Mouse (Mus musculus): ENCODE measurements at regions not wholly inside any gene's neighbourhood (a gene's known extent, or its start where the extent isn't known, plus 50 kb on each side); places are given as distances from the start of the nearest gene placed in this dataset.

DNA sequence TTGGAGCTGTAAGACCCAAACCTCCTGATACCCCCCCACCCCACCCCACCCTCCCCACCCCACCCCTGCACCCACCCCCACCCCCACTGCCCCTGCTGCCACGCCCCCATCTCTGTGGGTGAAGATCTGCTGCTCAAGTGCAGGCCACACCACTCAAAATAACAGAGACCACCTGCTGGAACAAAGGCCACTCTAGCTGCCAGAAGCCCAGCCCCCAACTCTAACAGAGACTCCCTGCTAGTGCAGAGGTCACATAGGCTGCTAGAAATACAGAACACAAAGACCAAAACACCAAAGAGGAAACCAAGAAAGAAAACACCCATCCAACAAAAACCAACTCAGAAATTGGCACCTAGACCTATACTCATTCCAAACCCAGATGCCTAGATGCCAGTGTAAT, 58.9 kb downstream of the Olfr267 start:
- no peak for DNase-seq (ENCODE audit: low read depth, low spot score)
- H3K4me3 ChIP-seq (ENCODE audit: insufficient read depth in 1 of 2, low read depth in 1 of 2, low read length in 2 of 2, poor library complexity in 1 of 2, severe bottlenecking in 1 of 2), result no peak overlapping the region
- TF ChIP-seq CHD2 (IDR thresholded peaks at IDR 0.05; ENCODE audit: low read depth, low read length) (no peak), HCFC1 (IDR thresholded peaks at IDR 0.05; ENCODE audit: borderline replicate concordance, insufficient read depth, low read length) (no peak), MAFK (IDR thresholded peaks at IDR 0.05; ENCODE audit: insufficient read depth, low read depth, low read length) (no peak), ZNF384 (IDR thresholded peaks at IDR 0.05; ENCODE audit: low read depth, low read length) (no peak), ZC3H11A (IDR thresholded peaks at IDR 0.05; ENCODE audit: borderline replicate concordance, low read depth, low read length) (no peak)
- no peak overlapping the region for H3K27ac ChIP-seq (ENCODE audit: insufficient read depth, low read depth, low read length, poor library complexity, severe bottlenecking)
- H3K36me3 ChIP-seq (ENCODE audit: control insufficient read depth, insufficient read depth, low read length, poor library complexity, severe bottlenecking), result no peaks in the 10 kb centered on the region
- 0 out of 2 replicates have a peak, but pooled peaks cover 1% of the 10 kb centered on the region for H3K9me3 ChIP-seq (ENCODE audit: control insufficient read depth, insufficient read depth, low read depth, low read length)
- in situ Hi-C loops (cut with MboI; ENCODE audit: low sequenced_read_pairs in 2 of 2, unreplicated experiment in 2 of 2), result no loop called here
- H3K4me1 ChIP-seq (ENCODE audit: control insufficient read depth in 2 of 2, insufficient read depth in 2 of 2, low read length in 2 of 2, poor library complexity in 1 of 2), result peaks cover 0 to 3% of the 10 kb centered on the region in 2 experiments; a peak in 1 of 4 replicates
- H3K9ac ChIP-seq (ENCODE audit: insufficient read depth, low read depth, low read length, poor library complexity, severe bottlenecking), result no peak overlapping the region

DNA sequence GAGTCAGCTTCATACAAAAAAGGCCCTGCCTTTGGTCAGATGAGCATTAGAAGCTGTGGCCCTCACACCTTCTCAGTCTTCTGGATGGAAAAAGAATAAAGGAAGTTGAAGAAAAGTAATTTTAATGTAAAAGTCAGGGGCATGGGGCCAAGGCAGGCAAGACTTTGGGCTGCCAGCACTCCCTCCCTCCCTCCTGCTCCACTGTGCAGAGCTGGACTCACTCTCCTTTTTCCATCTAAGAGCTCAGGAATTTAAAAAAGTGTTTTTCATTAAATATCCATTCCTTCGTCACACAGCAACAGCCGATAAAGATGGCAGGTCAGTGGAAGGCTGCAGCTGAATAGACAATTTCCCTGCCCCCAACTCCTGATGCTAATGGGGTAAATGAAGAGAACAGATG, 61.1 kb downstream of the Olfr267 start:
- no peak overlapping the region for H3K27ac ChIP-seq (ENCODE audit: insufficient read depth, low read depth, low read length, poor library complexity, severe bottlenecking)
- no peak for TF ChIP-seq CHD2 (IDR thresholded peaks at IDR 0.05; ENCODE audit: low read depth, low read length)
- no peak for TF ChIP-seq ZC3H11A (IDR thresholded peaks at IDR 0.05; ENCODE audit: borderline replicate concordance, low read depth, low read length)
- no peak for TF ChIP-seq MAFK (IDR thresholded peaks at IDR 0.05; ENCODE audit: insufficient read depth, low read depth, low read length)
- no peak for TF ChIP-seq ZNF384 (IDR thresholded peaks at IDR 0.05; ENCODE audit: low read depth, low read length)
- no peak for TF ChIP-seq HCFC1 (IDR thresholded peaks at IDR 0.05; ENCODE audit: borderline replicate concordance, insufficient read depth, low read length)
- no peak for DNase-seq (ENCODE audit: low read depth, low spot score)
- H3K9me3 ChIP-seq (ENCODE audit: control insufficient read depth, insufficient read depth, low read depth, low read length), result 0 out of 2 replicates have a peak, but pooled peaks cover 1% of the 10 kb centered on the region
- no peak overlapping the region for H3K9ac ChIP-seq (ENCODE audit: insufficient read depth, low read depth, low read length, poor library complexity, severe bottlenecking)
- no peaks in the 10 kb centered on the region for H3K36me3 ChIP-seq (ENCODE audit: control insufficient read depth, insufficient read depth, low read length, poor library complexity, severe bottlenecking)
- H3K4me1 ChIP-seq (ENCODE audit: control insufficient read depth in 2 of 2, insufficient read depth in 2 of 2, low read length in 2 of 2, poor library complexity in 1 of 2), result peaks cover 0 to 3% of the 10 kb centered on the region in 2 experiments; a peak in 1 of 4 replicates
- no peak overlapping the region for H3K4me3 ChIP-seq (ENCODE audit: insufficient read depth in 1 of 2, low read depth in 1 of 2, low read length in 2 of 2, poor library complexity in 1 of 2, severe bottlenecking in 1 of 2)
- in situ Hi-C loops (cut with MboI; ENCODE audit: low sequenced_read_pairs in 2 of 2, unreplicated experiment in 2 of 2), result no loop called here

DNA sequence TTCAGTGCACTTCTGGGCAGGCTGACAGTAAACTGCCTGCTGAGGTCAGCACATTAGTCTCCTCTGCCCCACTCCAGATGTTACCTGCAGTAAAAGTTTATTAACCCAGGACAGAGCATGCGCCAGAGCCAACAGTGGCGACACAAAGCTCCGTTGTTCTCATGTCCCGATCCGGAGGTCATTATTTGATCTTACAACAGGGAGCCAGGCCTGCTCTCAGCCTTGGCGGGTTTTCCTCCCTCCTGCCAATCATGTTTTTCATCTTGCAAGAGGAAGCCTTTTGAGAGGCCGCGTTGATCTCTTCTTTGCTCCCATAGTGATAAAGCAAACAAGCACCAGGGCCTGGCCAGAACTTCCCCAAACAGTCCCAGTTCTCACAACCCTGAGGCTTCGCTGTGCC, 64.7 kb downstream of the Olfr267 start:
- in situ Hi-C loops (cut with MboI; ENCODE audit: low sequenced_read_pairs in 2 of 2, unreplicated experiment in 2 of 2), result no loop called here

DNA sequence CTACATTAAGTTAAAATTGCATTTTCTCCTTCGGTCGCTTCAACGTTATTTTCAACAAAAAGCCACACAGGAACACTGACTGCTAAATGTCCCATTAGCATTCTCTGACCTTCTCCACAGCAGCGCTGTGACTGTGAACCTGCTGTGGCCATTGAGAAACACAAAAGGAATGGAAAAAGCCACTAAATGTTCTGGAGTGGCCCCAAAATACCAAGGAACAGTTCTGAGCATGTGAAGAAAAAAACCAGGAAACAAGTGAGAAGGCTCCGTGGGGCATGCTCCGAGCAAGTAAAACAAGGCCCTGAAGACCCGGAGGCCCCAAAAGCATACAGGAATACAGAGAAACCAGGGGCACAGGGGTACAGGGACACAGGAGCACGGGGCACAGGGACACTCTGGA, 66.8 kb downstream of the Olfr267 start:
- no peak overlapping the region for H3K9ac ChIP-seq (ENCODE audit: insufficient read depth, low read depth, low read length, poor library complexity, severe bottlenecking)

More for the DNA sequence above, 64.7 kb downstream of the Olfr267 start:
- Histone ChIP-seq H3K4me3 (ENCODE audit: insufficient read depth in 1 of 2, low read depth in 1 of 2, low read length in 2 of 2, poor library complexity in 1 of 2, severe bottlenecking in 1 of 2) (no peak overlapping the region), H3K36me3 (ENCODE audit: control insufficient read depth, insufficient read depth, low read length, poor library complexity, severe bottlenecking) (no peaks in the 10 kb centered on the region), H3K9ac (ENCODE audit: insufficient read depth, low read depth, low read length, poor library complexity, severe bottlenecking) (no peak overlapping the region), H3K9me3 (ENCODE audit: control insufficient read depth, insufficient read depth, low read depth, low read length) (no peaks in the 10 kb centered on the region), H3K27ac (ENCODE audit: insufficient read depth, low read depth, low read length, poor library complexity, severe bottlenecking) (no peak overlapping the region), H3K4me1 (ENCODE audit: control insufficient read depth in 2 of 2, insufficient read depth in 2 of 2, low read length in 2 of 2, poor library complexity in 1 of 2) (no peaks in the 10 kb centered on the region)
- TF ChIP-seq ZNF384 (IDR thresholded peaks at IDR 0.05; ENCODE audit: low read depth, low read length), result no peak
- TF ChIP-seq MAFK (IDR thresholded peaks at IDR 0.05; ENCODE audit: insufficient read depth, low read depth, low read length), result 0 out of 2 replicates have a peak, but pooled peaks have one; percentile 23
- DNase-seq (ENCODE audit: low read depth, low spot score), result no peak

DNA sequence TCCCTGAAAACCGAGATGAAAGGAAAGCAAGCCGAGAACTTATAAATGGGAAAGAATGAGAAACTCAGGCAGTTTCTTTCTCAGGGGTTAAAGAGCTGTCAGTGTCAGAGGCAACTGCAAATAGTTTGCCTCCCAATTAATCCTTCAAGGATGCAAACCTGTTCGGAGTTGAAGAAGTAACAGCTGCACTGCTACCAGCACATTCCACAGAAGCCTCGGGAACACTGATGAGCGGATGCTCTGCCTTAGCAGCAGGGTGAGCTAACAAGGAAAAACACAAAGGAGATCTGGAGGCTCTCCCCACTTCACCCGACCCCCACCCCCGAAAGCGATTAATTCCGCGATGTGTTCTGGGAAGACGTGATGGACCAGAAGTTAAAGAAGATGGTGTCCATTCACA, 71.1 kb downstream of the Olfr267 start:
- TF ChIP-seq CHD2 (IDR thresholded peaks at IDR 0.05; ENCODE audit: low read depth, low read length) (no peak), ZNF384 (IDR thresholded peaks at IDR 0.05; ENCODE audit: low read depth, low read length) (no peak), ZC3H11A (IDR thresholded peaks at IDR 0.05; ENCODE audit: borderline replicate concordance, low read depth, low read length) (no peak), HCFC1 (IDR thresholded peaks at IDR 0.05; ENCODE audit: borderline replicate concordance, insufficient read depth, low read length) (no peak), MAFK (IDR thresholded peaks at IDR 0.05; ENCODE audit: insufficient read depth, low read depth, low read length) (no peak)
- DNase-seq (ENCODE audit: low read depth, low spot score), result no peak
- Histone ChIP-seq H3K27ac (ENCODE audit: insufficient read depth, low read depth, low read length, poor library complexity, severe bottlenecking) (no peak overlapping the region), H3K36me3 (ENCODE audit: control insufficient read depth, insufficient read depth, low read length, poor library complexity, severe bottlenecking) (no peaks in the 10 kb centered on the region), H3K4me3 (ENCODE audit: insufficient read depth in 1 of 2, low read depth in 1 of 2, low read length in 2 of 2, poor library complexity in 1 of 2, severe bottlenecking in 1 of 2) (no peak overlapping the region), H3K4me1 (ENCODE audit: control insufficient read depth in 2 of 2, insufficient read depth in 2 of 2, low read length in 2 of 2, poor library complexity in 1 of 2) (no peaks in the 10 kb centered on the region), H3K9me3 (ENCODE audit: control insufficient read depth, insufficient read depth, low read depth, low read length) (no peaks in the 10 kb centered on the region), H3K9ac (ENCODE audit: insufficient read depth, low read depth, low read length, poor library complexity, severe bottlenecking) (no peak overlapping the region)
- in situ Hi-C loops (cut with MboI; ENCODE audit: low sequenced_read_pairs in 2 of 2, unreplicated experiment in 2 of 2), result no loop called here

More for the DNA sequence above, 66.8 kb downstream of the Olfr267 start:
- H3K4me1 ChIP-seq (ENCODE audit: control insufficient read depth in 2 of 2, insufficient read depth in 2 of 2, low read length in 2 of 2, poor library complexity in 1 of 2), result no peaks in the 10 kb centered on the region
- in situ Hi-C loops (cut with MboI; ENCODE audit: low sequenced_read_pairs in 2 of 2, unreplicated experiment in 2 of 2), result no loop called here
- H3K36me3 ChIP-seq (ENCODE audit: control insufficient read depth, insufficient read depth, low read length, poor library complexity, severe bottlenecking), result no peaks in the 10 kb centered on the region
- H3K27ac ChIP-seq (ENCODE audit: insufficient read depth, low read depth, low read length, poor library complexity, severe bottlenecking), result peak overlapping the region; percentile 64; the same call in 1 of the 2 replicates
- TF ChIP-seq ZNF384 (IDR thresholded peaks at IDR 0.05; ENCODE audit: low read depth, low read length) (peak; percentile 60; the same call in 1 of the 2 replicates), HCFC1 (IDR thresholded peaks at IDR 0.05; ENCODE audit: borderline replicate concordance, insufficient read depth, low read length) (no peak), MAFK (IDR thresholded peaks at IDR 0.05; ENCODE audit: insufficient read depth, low read depth, low read length) (no peak)
- H3K9me3 ChIP-seq (ENCODE audit: control insufficient read depth, insufficient read depth, low read depth, low read length), result no peaks in the 10 kb centered on the region
- peak; percentile 62 for DNase-seq (ENCODE audit: low read depth, low spot score)
- H3K4me3 ChIP-seq (ENCODE audit: insufficient read depth in 1 of 2, low read depth in 1 of 2, low read length in 2 of 2, poor library complexity in 1 of 2, severe bottlenecking in 1 of 2), result no peak overlapping the region

Data from ES-E14 (cell line).